Mouse (Mus musculus) left cerebral cortex, adult 11 months (tissue): ENCODE measurements around the gene Ccl25.
"Not testable (repeated sequence)": the region's sequence is repeated elsewhere in the genome, so short reads cannot be mapped to it uniquely, and the experiment has no call there.

Experiments
- DNase-seq: peaks from one replicate; pipeline ENCODE4 v3.0.0; 2022; ENCODE audit warnings: low spot score

Gene Ccl25

GRCm38 (mm10) chr8:4340207-4340606 is 15.2 kb downstream of the Ccl25 start:
- DNase-seq: no peak

GRCm38 (mm10) chr8:4347661-4348060 is 22.7 kb downstream of the Ccl25 start:
- DNase-seq: no peak

- no peak for DNase-seq
Measured at GRCm38 (mm10) chr8:4348275-4348674, 23.3 kb downstream of the Ccl25 start.

GRCm38 (mm10) chr8:4349335-4349734 is 24.3 kb downstream of the Ccl25 start:
- DNase-seq: no peak

GRCm38 (mm10) chr8:4350618-4351017 is 25.6 kb downstream of the Ccl25 start:
- no peak for DNase-seq

GRCm38 (mm10) chr8:4352562-4352961 is 27.6 kb downstream of the Ccl25 start:
- not testable (repeated sequence) for DNase-seq

GRCm38 (mm10) chr8:4353741-4354140 is 28.7 kb downstream of the Ccl25 start:
- no peak for DNase-seq

GRCm38 (mm10) chr8:4354516-4354915 is 29.5 kb downstream of the Ccl25 start:
- DNase-seq: no peak

- DNase-seq: no peak
Measured at GRCm38 (mm10) chr8:4355455-4355854, 30.4 kb downstream of the Ccl25 start.

- DNase-seq: no peak
Measured at GRCm38 (mm10) chr8:4359362-4359761, 34.4 kb downstream of the Ccl25 start.

- DNase-seq: no peak
Measured at GRCm38 (mm10) chr8:4360922-4361321, 35.9 kb downstream of the Ccl25 start.

GRCm38 (mm10) chr8:4366189-4366588 is 41.2 kb downstream of the Ccl25 start:
- DNase-seq: no peak

GRCm38 (mm10) chr8:4367808-4368207 is 42.8 kb downstream of the Ccl25 start:
- no peak for DNase-seq

GRCm38 (mm10) chr8:4368470-4368869 is 43.5 kb downstream of the Ccl25 start:
- DNase-seq: no peak

- no peak for DNase-seq
Measured at GRCm38 (mm10) chr8:4370078-4370477, 45.1 kb downstream of the Ccl25 start.

GRCm38 (mm10) chr8:4372657-4373056 is 47.6 kb downstream of the Ccl25 start:
- DNase-seq: no peak

- DNase-seq: no peak
Measured at GRCm38 (mm10) chr8:4401442-4401841, 76.4 kb downstream of the Ccl25 start.

GRCm38 (mm10) chr8:4403960-4404879 is 79.2 kb downstream of the Ccl25 start:
- no peak for DNase-seq

- no peak for DNase-seq
Measured at GRCm38 (mm10) chr8:4404880-4405261, 79.9 kb downstream of the Ccl25 start.

GRCm38 (mm10) chr8:4408425-4408824 is 83.4 kb downstream of the Ccl25 start:
- DNase-seq: not testable (repeated sequence)
